Mouse (Mus musculus) right cerebral cortex, postnatal 10 days (tissue): ENCODE measurements around the gene Mavs.

Source experiments
- DNase-seq, 2 experiments: peaks; one replicate each; pipeline ENCODE4 v3.0.0; 2021; ENCODE audit warnings: low spot score in 2 of 2

Gene Mavs

DNA sequence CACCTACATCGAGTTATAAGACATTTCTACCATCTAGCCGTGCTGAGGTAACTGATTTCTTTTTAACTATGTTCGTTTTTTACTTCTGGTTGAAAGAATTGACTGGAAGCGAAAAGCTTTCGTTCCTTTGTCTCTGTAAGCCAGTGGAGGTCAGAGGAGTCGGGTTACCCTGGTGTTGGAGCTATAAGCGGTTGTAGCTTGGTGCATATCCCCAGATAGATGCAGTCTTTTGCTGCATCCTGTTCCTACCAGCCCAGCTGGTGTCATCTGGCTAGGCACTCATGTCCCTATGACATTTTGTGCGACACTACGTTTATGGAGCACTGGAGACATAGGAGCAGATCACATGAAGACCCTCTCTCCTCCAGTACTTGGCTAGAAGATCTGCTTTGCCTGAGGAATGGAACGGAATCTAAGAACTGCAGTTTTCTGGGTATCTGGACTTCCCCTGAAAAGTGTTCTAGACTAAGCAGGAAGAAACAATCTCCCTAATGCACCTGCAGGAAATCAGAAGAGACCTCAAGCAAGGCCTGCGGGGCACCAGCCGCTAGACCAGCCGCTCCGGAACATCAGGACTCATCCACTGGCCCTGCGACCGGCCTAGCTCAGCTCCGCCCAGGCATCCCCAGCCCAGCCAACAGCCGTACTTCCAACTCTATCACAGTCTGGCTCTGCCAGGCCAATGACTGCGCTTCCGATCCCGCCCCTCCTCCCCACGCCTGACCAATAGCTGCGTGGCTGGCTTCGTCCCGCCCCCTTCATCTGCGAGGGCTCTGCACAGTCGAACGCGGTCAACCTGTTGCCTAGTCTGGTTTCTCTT is at the start of gene Mavs:
Gene Mavs, plus strand, starts transcription at position 757 of the 820 bp plus-strand sequence.
- DNase-seq: peak; percentile 96 to 97

DNA sequence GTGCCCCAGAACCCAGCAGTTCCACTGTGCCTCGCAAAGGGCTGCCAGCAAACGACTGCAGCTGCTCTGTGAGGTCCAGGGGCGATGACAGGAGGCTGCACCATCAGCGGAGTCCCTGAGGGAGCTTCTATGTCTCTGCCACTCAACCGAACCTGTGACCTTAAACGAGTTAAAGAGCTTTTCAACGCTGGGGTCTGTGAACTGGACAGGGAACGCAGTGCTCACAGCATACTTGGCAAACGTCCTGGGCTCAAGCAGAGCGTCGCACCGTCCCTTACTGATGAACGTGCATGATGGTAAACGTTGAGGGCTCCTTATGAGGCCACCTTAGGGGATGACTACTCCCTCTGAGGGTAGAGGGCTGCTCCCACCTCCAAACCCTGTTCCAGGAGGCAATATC is 47.5 kb upstream of the Mavs start:
- DNase-seq: no peak

DNA sequence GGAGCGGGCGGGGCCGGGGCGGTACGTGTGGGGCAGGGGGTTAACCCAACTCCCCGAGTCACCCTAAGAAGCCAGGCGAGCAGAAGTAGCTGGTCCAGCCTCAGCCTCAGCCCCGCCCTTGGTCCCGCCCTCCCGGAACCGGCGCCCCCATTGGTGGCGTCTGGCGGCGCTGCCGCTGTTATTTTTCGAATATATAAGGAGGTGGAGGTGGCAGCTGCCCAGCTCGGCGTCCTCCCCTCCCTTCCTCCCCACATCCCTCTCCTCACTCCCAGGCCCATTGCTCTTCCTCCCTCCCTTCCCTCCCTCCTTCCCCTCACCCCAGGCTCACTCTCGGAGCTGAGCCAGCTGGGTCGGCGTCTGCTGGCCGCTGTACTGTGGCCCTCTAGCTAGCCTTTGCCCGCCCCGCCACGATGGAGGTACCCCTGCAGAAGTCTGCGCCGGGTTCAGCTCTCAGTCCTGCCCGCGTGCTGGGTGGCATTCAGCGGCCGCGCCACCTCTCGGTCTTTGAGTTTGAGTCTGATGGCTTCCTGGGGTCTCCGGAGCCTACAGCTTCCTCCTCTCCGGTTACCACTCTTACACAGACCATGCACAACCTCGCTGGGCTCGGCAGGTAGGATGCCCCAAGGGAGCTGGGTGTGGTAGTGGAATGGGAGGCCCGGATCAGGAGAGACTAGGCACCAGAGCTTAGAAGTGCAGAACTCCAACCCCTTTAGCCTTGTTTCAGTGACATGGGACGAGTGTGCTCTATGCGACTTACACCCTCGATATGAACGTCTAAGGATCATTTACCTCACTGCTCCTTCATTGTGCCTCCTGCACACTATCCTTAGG is 46.9 kb upstream of the Mavs start, which contains the start of the genes Cdc25b and Spef1:
Gene Cdc25b, plus strand, starts transcription at position 179 of the 831 bp plus-strand sequence.
Gene Spef1, minus strand, starts transcription at position 512 of the 831 bp plus-strand sequence.
- DNase-seq: peak; percentile 87 to 88

DNA sequence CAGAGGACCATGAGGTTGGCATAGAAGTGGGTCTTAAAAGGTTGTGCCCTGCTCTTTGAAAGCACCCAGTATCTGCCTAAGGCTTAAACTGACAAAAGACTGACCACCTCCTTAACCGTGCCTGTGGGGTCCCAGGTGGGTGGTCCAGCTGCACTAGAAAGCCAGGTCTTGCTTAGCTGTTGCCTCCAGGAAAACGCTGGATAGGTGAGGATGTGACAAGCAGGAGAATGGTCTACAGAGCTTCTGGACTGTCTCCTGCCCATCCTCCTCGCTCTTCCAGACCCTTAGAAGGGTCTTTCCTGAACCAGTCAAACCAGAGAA is 46.3 kb upstream of the Mavs start:
- DNase-seq: no peak

DNA sequence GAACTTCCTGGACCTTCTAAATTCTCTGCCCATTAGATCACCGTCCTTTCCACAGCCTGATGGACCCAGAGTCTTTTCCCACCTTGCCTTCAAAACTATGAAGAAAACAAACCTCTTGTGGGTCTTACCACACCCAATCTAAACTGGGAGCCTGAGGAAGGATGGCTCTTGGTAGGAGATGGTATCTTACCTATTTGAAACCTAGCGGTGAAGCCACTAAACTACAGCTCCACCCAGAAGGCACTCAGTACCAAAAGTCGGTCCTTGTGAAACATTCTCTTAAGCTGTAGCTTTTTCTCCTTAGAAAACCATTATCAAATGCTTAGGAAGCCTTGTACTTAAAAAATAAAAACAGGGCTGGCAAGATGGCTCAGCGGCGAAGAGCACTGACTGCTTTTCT is 45.6 kb upstream of the Mavs start:
- no peak for DNase-seq

DNA sequence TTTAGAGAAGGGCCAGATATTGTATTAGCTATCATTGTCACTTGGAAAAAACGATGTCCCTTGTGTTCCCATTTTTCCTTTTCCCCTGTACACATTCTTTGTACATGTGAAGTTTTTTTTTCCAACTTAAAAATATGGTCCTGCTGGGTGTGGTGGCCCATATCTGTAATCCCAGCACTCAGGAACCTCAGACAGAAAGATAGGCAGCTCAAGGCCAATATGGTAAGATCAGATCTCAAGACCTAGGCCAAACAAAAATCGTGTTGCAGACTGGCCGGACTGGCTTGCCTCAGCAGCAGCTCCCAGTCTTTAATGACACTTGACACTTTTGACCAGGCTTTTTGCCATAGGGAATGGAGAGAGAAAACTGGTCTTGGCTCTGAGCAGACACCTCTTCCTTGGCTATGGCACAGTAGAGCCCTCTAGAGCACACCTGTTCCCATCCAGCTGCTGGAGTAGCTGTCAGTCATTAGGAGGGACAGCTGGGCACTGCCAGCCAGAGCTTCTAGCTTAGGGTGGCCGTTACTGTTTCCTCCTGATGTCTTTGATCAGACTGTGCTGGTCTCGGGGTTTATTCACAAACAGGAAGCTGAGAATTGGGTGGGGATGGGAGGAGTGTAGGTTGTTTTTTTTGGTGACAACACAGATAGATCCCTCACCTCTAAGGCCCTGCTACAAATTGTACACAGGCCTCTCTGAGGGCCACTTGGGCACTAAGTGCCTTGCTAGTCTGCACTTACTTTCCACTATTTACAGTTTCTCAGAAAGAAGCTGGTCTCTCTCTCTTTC is 44.1 kb upstream of the Mavs start:
- DNase-seq: no peak

DNA sequence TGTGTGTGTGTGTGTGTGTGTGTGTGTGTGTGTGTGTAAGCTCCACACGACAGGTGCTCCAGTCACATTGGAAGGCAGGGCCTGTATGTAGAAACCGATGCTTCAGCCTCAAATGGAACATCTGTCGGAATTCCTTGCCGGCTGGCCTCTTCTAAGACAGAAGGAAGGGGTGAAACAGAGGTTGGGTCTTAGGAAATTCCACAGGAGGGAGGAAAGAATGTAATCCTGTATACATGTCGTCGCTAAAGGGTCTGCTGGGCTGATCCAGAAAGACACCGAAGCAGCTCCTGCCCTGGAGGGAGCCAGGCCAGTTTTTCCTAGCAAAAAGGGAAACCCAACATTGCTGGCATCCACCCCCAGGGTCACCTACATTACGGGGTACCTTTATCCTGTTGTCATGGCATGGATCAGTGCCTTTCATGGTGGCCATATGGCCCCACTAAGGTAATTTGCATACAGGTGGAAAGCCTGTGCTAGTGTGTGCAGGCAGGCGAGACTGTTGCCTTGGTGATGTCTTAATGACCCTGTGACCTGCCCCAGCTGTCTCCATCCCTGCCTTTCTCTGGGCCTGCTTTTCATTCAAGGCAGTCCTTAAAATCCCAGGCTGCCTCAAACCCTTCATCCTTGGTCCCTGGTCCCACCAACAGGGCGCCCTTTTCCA is 43.4 kb upstream of the Mavs start:
- no peak for DNase-seq

DNA sequence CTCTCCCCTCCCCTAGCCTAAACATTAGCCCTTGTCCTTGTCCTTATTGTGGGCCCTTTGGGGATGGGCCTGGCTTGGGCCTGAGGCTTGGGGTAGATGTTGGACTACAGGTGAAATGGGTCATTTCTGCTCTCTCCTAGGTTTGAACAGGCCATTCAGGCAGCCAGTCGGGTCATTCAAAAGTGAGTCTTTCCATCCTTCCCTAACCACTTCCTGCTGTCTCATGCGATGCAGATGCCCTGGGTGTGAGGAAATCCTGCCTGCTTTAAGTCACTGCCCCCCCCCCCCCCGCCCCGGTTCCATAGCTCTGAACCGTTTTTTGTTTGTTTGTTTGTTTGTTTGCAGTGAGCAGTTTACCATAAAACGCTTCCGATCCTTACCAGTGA is 42.9 kb upstream of the Mavs start:
- DNase-seq: no peak

DNA sequence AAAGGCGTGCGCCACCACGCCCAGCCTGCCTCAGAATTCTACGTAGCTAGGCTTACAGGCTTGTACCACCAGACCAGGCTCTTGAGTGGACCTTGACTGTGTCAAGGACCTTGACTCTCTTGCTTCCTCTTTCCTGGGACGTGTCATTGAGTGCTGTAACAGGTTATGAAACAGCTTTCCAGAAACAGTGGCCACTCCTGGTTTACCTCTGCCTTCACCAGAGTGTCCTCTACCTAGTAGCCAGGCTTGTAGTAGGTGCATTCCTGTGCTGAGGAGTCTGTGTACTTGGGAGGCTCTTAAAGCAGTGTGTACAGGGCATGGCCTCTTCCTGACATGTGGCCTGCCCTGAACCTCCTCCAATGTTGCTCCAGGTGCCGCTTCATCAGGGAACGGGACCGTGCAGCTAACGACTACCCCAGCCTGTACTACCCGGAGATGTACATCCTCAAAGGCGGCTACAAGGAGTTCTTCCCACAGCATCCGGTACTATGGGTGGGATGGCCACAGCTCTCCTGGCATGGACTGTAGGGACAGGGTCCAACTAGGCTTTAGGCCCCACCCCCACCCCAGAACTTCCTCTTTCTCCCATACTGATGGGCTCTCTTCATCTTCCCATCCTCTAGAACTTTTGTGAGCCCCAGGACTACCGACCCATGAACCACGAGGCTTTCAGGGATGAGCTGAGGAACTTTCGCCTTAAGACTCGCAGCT is 37.1 kb upstream of the Mavs start:
- DNase-seq: no peak

DNA sequence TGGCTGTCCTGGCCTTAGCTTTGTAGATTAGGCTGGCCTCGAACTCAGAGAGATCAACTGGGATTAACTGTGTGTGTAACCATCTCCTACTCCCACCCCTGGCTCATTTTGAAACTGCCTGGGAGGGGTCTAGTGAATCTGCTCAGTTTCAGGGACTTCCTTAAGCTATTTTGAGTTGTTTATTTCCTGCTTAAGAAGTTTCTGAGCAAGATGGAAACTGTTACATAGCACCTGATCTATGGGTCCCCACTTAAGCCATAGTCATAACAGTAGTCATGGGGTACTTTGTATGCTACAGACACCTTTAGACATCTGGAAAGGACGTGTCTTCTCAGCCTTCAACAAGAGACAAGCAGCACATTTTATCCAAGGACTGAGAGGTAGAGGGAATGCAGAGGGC is 33.2 kb upstream of the Mavs start:
- no peak for DNase-seq

DNA sequence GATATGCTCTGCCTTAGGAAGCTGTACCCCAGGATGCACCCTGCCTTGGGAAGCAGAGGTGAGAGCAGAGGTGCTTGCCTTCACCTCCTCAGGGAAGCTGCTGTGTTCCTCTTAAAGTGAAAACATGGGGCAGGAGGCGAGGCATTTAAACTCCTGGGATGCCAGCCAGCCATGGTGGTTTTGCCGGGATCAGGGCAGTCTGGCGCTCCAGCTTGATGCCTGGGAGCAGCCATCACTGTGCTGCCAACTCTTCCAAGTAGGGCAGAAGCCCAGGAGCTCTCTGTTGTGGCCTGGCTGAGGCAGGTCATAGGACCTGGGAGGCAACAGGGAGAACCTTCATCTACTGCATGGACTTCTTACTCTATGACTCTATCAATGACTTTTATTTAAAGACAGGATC is 32.6 kb upstream of the Mavs start:
- DNase-seq: no peak

DNA sequence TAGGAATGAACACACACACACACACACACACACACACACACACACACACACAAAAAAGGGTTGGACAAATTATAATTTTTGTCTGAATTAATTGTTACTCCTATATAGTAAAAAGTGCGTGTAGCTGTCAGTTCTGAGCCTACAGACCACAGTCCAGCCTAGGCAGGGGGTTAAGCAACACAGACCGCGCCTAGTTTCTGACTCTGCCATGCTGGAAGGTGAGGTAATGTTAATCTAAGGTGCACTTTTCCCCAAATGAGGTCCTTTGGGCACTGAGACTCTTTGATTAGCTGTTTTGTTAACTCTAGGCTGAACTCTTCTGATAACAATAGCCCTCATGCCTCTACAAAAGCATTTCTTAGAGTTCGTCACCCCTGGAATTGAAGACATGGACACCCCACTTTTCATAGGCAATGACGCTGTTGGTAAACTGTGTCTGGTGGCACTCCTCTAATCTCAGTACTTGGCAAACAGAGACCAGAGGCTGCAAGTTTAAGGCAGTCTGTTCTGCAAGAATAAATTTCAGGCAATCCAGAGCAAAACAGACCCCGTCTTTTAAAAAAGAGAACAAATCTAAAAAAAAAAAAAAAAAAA is 29.9 kb upstream of the Mavs start:
- DNase-seq: no peak

DNA sequence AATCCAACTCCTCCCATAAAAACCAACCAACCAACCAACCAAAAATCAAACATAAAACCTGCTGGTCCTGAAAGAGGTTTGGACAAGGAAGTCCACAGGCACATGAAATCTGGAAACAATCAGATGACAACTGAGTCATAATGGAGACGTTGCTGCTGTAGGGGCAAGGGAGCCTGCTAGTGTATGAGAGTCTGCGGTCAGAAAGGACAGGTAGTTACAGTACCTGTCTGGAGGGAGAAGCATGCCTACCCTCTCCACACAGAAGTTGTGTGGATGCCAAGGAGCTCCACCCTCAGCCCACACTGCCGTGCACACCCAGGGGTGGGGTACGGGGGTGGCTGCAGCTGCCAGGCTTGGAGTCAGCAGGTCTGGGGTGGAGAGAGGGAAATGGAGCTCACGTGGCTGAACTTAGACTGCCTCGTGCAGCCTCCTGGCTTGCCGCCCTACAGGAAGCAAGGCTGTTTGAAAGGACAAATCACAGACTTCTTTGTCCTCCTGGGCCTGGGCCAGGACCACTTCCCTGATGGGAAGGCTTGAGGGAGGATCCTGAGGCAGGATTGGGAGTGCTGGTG is 29.4 kb upstream of the Mavs start:
- DNase-seq: peak; percentile 84 to 88

DNA sequence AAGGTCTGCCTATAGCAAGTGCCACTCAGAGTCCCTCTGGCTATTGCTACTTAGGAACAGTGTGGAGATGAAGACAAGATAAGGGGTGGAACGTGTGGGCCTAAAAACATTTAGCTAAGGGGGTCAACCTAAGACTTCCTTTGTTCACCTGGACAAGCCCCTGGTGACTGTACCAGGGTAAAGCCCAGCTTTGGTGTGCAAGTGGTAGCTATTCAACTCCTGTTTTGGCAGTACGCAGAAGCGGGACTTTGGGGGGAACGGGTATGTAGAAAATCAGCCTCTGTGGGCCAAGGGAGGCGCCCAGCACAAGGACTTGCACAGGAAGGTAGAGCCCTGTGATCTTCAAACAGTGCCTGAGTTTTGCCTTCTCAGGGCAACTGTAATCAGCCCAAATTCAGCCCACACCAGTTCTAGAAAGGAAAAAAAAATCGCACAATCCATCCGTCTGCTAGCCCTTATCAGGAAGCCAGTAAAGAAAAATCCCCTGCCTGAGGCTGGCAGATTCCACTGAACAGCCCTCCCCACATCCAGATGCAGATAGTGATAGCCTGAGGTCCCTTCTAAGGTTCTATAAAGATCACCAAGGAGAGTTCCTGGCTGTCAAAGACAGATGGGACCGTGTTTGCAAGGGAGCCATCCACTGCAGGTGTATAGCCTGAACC is 28.2 kb upstream of the Mavs start:
- DNase-seq: no peak

DNA sequence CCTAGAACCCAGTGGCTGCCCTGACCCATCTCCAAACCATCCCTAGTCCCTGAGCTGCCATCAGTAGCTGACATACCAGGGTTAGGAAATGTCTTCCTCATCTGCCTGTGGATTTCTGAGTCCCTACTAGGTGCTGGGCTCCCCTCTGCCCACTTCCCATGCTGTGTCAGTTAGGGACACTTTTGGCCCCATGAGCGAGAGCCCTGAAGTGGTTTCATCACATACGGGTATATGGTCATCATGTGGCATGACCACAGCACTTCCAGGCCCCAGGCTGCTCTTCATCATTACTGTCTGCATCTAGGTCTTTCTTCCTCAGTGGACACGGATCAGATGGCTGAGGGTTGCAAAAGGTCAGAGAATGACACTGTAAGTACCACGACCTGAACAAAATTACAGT is 27.1 kb upstream of the Mavs start, which contains the start of gene Ap5s1:
Gene Ap5s1, plus strand, starts transcription at position 301 of the 400 bp plus-strand sequence.
- DNase-seq: no peak

DNA sequence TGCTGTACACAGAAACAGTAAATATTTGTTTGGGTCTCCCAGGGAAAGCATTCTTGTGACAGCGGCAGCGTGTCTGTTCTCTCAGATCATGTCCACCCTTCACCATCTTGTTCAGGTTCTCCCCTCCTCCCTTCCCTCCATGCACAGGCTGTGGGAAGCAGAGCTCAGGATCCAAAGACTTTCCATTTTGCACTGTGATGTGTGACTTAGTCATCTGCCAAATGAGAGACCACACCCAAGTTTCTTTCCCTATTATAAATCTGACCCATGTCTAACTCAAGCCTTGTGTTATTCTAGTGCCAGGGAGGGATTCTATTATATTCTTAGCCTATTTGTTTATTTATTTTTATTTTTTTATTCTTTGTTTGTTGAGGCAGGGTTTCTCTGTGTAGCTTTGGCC is 25.5 kb upstream of the Mavs start:
- DNase-seq: no peak

DNA sequence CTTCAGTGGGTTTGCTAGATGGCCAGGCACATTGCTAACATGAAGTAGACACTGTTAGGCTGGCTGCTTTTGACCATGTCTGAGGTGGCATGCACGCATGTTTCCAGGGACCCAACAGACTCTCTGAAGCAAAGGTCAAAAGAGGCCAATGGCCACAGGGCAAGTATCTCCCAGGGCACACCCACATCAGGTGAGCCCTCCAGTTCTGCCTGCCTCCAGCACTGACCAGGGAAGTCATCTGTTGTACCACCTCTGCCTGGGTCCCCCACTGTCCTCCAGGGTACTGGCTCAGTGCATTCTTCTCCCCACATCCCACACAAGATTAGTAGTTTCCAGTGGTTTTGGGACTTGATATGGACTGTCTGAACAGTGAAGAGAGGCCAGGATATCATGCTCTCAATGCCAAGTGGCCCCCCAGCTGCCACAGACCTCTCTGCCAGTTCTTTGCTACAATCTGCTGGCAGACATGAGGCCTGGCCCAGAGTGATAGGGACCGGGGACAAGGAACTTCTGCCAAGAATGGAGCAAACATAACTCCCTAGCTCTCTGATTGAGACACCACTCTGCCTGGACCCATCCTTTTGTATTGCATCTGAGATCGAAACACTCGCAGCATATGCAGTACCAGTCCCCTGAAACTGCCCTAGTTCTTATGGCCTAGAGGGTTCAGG is 24.6 kb upstream of the Mavs start:
- no peak for DNase-seq

DNA sequence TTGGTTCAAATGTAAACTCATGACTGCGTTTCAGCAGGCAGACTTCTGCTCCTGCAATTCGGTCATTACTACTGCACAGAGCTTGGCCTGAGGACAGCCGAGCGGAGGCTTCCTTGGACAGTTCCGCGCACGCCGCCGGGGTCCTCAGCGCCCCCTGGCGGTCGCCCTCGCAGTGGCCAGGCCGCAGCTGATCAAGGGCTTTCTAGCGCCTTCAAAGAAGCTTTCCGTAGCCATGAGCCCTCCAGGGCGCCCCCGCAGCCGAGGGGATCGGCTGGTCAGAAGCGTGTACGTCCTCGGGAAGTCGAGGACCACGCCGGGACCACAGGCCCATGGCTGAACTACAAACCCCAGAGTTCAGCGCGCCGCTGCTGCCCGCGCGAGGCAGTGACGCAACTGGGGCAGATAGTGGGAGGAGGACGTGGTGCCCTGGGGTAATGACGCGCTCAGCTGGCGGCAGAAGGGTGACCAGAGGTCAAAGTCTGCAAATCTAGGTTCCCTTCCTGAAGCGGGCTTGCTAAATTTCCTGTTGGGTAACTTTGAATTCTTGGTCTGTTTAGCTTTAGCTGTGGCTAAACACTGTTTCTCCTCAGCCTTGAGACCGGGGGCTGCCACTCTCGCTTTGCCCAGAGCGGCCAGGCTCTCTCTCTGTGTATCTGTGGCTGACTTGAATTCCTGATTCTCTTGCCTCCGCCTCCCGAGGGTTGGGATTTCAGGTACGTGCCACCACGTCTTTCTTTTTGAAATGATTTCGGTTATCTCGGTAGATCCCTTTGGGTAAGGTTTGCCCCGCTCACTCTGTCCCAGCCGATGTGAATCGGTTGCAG is 23.7 kb upstream of the Mavs start:
- peak; percentile 96 to 97 for DNase-seq
